Mouse (Mus musculus) neural tube, embryonic 15.5 days (tissue): ENCODE results near the gene Pbld2. TPM values are rescaled to one million over a fixed set of nuclear protein-coding genes. Genes with fewer than 3 reads are reported as not detected.

Experiments used
- ATAC-seq: fragments of 200-750 bp; cut with Nextera tagmentation; 2 replicates; pipeline ENCODE4 v1.8.0; 2017; ENCODE audit warnings: mild to moderate bottlenecking, moderate TSS enrichment, moderate library complexity; ENCODE audit not compliant: low FRiP score
- H3K27ac ChIP-seq: fragments of 300-500 bp; sonication (generic); replicated peaks from 2 replicates; pipeline ENCODE4 v1.5.1; 2015; ENCODE audit warnings: mild to moderate bottlenecking, inconsistent platforms
- H3K27me3 ChIP-seq: fragments of 300-500 bp; sonication (generic); replicated peaks from 2 replicates; pipeline ENCODE4 v1.6.1; 2015; ENCODE audit warnings: inconsistent platforms
- H3K36me3 ChIP-seq: fragments of 300-500 bp; sonication (generic); 2 replicates; pipeline ENCODE4 v1.6.1; 2015; ENCODE audit warnings: inconsistent platforms
- H3K4me1 ChIP-seq: fragments of 300-500 bp; sonication (generic); 2 replicates; pipeline ENCODE4 v1.6.1; 2015; ENCODE audit warnings: inconsistent platforms
- H3K4me2 ChIP-seq: fragments of 300-500 bp; sonication (generic); 2 replicates; pipeline ENCODE4 v1.6.1; 2015; ENCODE audit warnings: inconsistent platforms, mild to moderate bottlenecking, moderate library complexity
- H3K4me3 ChIP-seq: fragments of 300-500 bp; sonication (generic); replicated peaks from 2 replicates; pipeline ENCODE4 v1.5.1; 2015; ENCODE audit warnings: mild to moderate bottlenecking, inconsistent platforms
- H3K9ac ChIP-seq: fragments of 300-500 bp; sonication (generic); replicated peaks from 2 replicates; pipeline ENCODE4 v1.6.1; 2015; ENCODE audit warnings: mild to moderate bottlenecking, inconsistent platforms
- H3K9me3 ChIP-seq: fragments of 300-500 bp; sonication (generic); replicated peaks from 2 replicates; pipeline ENCODE4 v1.6.1; 2016; ENCODE audit warnings: inconsistent platforms
- WGBS: fragments of 180-500 bp; shearing (Covaris S2); methylation state at CpG from one replicate; pipeline ENCODE4 v1.1.7; 2015; ENCODE audit warnings: mixed read lengths; 5-methylcytosine and 5-hydroxymethylcytosine counted together
- polyA plus RNA-seq: library from polyadenylated mRNA; unstranded; fragments of >200 nt; fragmentation: Nextera tagmentation; extraction: Ambion mirVana; gene quantifications from 2 replicates; pipeline ENCODE4 v1.2.1, GENCODE M21; 2015

The Pbld2 gene
- polyA plus RNA-seq, 1 experiment from 2014 or later: 0.81 TPM

DNA sequence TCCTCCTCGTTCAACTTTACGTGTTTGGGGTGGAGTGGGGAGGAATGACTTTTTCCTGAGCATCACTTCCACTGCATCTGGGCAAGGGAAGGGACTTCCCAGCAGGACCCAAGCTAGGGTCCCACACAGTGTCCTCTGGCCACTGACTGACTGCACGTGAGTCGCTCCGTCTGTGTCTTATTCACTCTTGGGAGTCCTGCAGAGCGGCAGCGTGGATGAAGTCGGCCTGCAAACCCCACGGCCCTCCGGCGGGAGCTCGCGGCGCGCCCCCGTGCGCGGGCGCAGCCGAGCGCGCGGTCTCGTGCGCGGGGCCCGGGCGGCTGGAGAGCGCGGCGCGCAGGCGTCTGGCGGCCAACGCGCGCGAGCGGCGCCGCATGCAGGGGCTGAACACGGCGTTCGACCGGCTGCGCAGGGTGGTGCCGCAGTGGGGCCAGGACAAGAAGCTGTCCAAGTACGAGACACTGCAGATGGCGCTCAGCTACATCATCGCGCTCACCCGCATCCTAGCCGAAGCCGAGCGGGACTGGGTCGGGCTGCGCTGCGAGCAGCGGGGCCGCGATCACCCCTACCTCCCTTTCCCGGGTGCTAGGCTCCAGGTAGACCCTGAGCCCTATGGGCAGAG is 75.9 kb downstream of the Pbld2 start:
- peak overlapping the region; percentile 66 for H3K4me3 ChIP-seq
- peak; percentile 94 for ATAC-seq

DNA sequence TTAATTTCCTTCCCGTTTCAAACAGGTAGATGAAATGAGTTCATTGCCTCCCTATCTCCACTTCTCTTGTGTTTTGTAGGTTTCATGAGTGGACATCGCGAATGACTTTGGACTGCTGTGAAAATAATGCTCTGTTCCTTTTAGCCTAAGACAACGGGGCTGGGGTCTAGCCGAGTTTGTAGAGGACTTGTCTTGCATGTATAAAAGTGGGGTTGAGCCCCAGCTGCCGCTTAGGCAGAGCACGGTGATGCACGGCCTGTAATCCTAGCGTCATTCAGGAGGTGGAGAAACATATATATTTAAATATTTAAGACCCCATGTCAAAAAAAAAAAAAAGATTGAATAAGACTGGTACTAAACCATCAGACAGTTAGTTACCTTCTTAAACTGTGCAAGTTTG is 76.5 kb downstream of the Pbld2 start:
- peak overlapping the region; percentile 95 for H3K4me2 ChIP-seq
- 6% methylated on average over 9 of the region's 9 CpGs for WGBS
- no peaks in the 10 kb centered on the region for H3K36me3 ChIP-seq
- peaks cover 14% of the 10 kb centered on the region for H3K4me1 ChIP-seq
- ATAC-seq: peak; percentile 62; the same call in 1 of the 2 replicates
- H3K27ac ChIP-seq: peak overlapping the region; percentile 68
- H3K27me3 ChIP-seq: peaks cover 25% of the 10 kb centered on the region
- H3K9me3 ChIP-seq: no peaks in the 10 kb centered on the region
- H3K9ac ChIP-seq: peak overlapping the region; percentile 62
- H3K4me3 ChIP-seq: peak overlapping the region; percentile 66

More for the DNA sequence above, 75.9 kb downstream of the Pbld2 start:
- H3K36me3 ChIP-seq: no peaks in the 10 kb centered on the region
- H3K27me3 ChIP-seq: peaks cover 25% of the 10 kb centered on the region
- under 1% methylated on average over 59 of the region's 62 CpGs for WGBS
- H3K9me3 ChIP-seq: no peaks in the 10 kb centered on the region
- H3K27ac ChIP-seq: peak overlapping the region; percentile 68
- H3K4me1 ChIP-seq: peaks cover 14% of the 10 kb centered on the region
- H3K9ac ChIP-seq: peak overlapping the region; percentile 62
- H3K4me2 ChIP-seq: peak overlapping the region; percentile 95

Other genes with a start within 250 kb of the Pbld2 start
- gene Ccar1, start 232.0 kb upstream of the Pbld2 start, polyA plus RNA-seq: 87.7 and 102 TPM in 2 replicates
- gene Tet1, start 115.3 kb upstream of the Pbld2 start, polyA plus RNA-seq: 36.8 and 37.8 TPM in 2 replicates
- 13.9 and 14.8 TPM in 2 replicates for gene Slc25a16, start 103.7 kb upstream of the Pbld2 start, polyA plus RNA-seq
- gene Dna2, start 77.3 kb upstream of the Pbld2 start, polyA plus RNA-seq: 4.8 and 9.6 TPM in 2 replicates
- 59.5 and 61.5 TPM in 2 replicates for gene Rufy2, start 44.1 kb upstream of the Pbld2 start, polyA plus RNA-seq
- gene Hnrnph3, start 98 bp upstream of the Pbld2 start, polyA plus RNA-seq: 116 and 117 TPM in 2 replicates
- gene Pbld1, start 35.8 kb downstream of the Pbld2 start, polyA plus RNA-seq: 0.73 and 1.0 TPM in 2 replicates
- gene Atoh7, start 75.3 kb downstream of the Pbld2 start, polyA plus RNA-seq: 2.7 and 3.8 TPM in 2 replicates
- 1.1 and 1.8 TPM in 2 replicates for gene Mypn, start 179.6 kb downstream of the Pbld2 start, polyA plus RNA-seq
- 23.7 and 27.0 TPM in 2 replicates for gene Herc4, start 219.5 kb downstream of the Pbld2 start, polyA plus RNA-seq